Mouse (Mus musculus): Measurements from ENCODE around the gene 1700129C05Rik. TPM values are rescaled to one million over a fixed set of nuclear protein-coding genes. Genes with fewer than 3 reads are reported as not detected.

The 1700129C05Rik gene
- not detected in 2 replicates for total RNA-seq (2014; rRNA removed; ENCODE audit: low replicate concordance)
- polyA plus RNA-seq (2015; fragmentation: Nextera tagmentation; extraction: Ambion mirVana), result not detected in 2 replicates

GRCm38 (mm10) chr14:59142793-59143192 is at the start of gene 1700129C05Rik:
TSS of gene 1700129C05Rik (minus strand) at chr14:59142893.
- no peaks in the 10 kb centered on the region for H3K4me1 ChIP-seq (ENCODE audit: control insufficient read depth, insufficient read depth)
- H3K9me3 ChIP-seq (replicated peaks; ENCODE audit: control insufficient read depth, low read length), result no peaks in the 10 kb centered on the region
- H3K27me3 ChIP-seq (ENCODE audit: control insufficient read depth, insufficient read depth, low read length), result no peaks in the 10 kb centered on the region
- no peak within 1 kb of the TSS for H3K4me2 ChIP-seq (ENCODE audit: low read depth, low read length)
- no peak within 1 kb of the TSS for H3K27ac ChIP-seq (ENCODE audit: low read depth)
- no peaks in the 10 kb centered on the region for H3K36me3 ChIP-seq (replicated peaks; ENCODE audit: control insufficient read depth, insufficient read depth, low read length)
- TF ChIP-seq EP300 (IDR thresholded peaks at IDR 0.05; ENCODE audit: low read depth), result no peak
- no peak for TF ChIP-seq CTCF (IDR thresholded peaks at IDR 0.05; ENCODE audit: low read depth)
- no peak within 1 kb of the TSS for H3K9ac ChIP-seq (replicated peaks; ENCODE audit: low read depth, low read length)
- no peak within 1 kb of the TSS for H3K4me3 ChIP-seq (ENCODE audit: low read depth, low read length)
- ATAC-seq (ENCODE audit: insufficient read depth, low read depth) (no peak), DNase-seq (ENCODE audit: low spot score) (no peak)
- 89% methylated on average over 4 of the region's 4 CpGs for WGBS

- Histone ChIP-seq H3K4me2 (ENCODE audit: low read depth, low read length) (no peak overlapping the region), H3K9me3 (replicated peaks; ENCODE audit: control insufficient read depth, low read length) (no peaks in the 10 kb centered on the region), H3K36me3 (replicated peaks; ENCODE audit: control insufficient read depth, insufficient read depth, low read length) (no peaks in the 10 kb centered on the region), H3K27ac (ENCODE audit: low read depth) (no peak overlapping the region), H3K4me1 (ENCODE audit: control insufficient read depth, insufficient read depth) (no peaks in the 10 kb centered on the region), H3K27me3 (ENCODE audit: control insufficient read depth, insufficient read depth, low read length) (no peaks in the 10 kb centered on the region), H3K9ac (replicated peaks; ENCODE audit: low read depth, low read length) (no peak overlapping the region), H3K4me3 (ENCODE audit: low read depth, low read length) (no peak overlapping the region)
- DNase-seq (ENCODE audit: low spot score) (no peak), ATAC-seq (ENCODE audit: insufficient read depth, low read depth) (no peak)
- TF ChIP-seq CTCF (IDR thresholded peaks at IDR 0.05; ENCODE audit: low read depth), result no peak
- TF ChIP-seq EP300 (IDR thresholded peaks at IDR 0.05; ENCODE audit: low read depth), result no peak
- WGBS, result 79% methylated on average over 2 of the region's 2 CpGs
These were observed 43.4 kb upstream of the 1700129C05Rik start for GRCm38 (mm10) chr14:59186121-59186520.

GRCm38 (mm10) chr14:59185514-59185913 is 42.8 kb upstream of the 1700129C05Rik start:
- no peaks in the 10 kb centered on the region for H3K9me3 ChIP-seq (replicated peaks; ENCODE audit: control insufficient read depth, low read length)
- ATAC-seq (ENCODE audit: insufficient read depth, low read depth), result no peak
- no peak overlapping the region for H3K4me2 ChIP-seq (ENCODE audit: low read depth, low read length)

GRCm38 (mm10) chr14:59182732-59183131 is 40.0 kb upstream of the 1700129C05Rik start:
- no peak overlapping the region for H3K4me2 ChIP-seq (ENCODE audit: low read depth, low read length)
- WGBS, result 52% methylated on average over 2 of the region's 2 CpGs
- ATAC-seq (ENCODE audit: insufficient read depth, low read depth), result no peak
- no peak overlapping the region for H3K9ac ChIP-seq (replicated peaks; ENCODE audit: low read depth, low read length)
- no peaks in the 10 kb centered on the region for H3K4me1 ChIP-seq (ENCODE audit: control insufficient read depth, insufficient read depth)
- no peak overlapping the region for H3K27ac ChIP-seq (ENCODE audit: low read depth)
- no peaks in the 10 kb centered on the region for H3K9me3 ChIP-seq (replicated peaks; ENCODE audit: control insufficient read depth, low read length)
- H3K36me3 ChIP-seq (replicated peaks; ENCODE audit: control insufficient read depth, insufficient read depth, low read length), result no peaks in the 10 kb centered on the region
- H3K4me3 ChIP-seq (ENCODE audit: low read depth, low read length), result no peak overlapping the region
- DNase-seq (ENCODE audit: low spot score), result no peak
- TF ChIP-seq EP300 (IDR thresholded peaks at IDR 0.05; ENCODE audit: low read depth), result no peak
- no peak for TF ChIP-seq CTCF (IDR thresholded peaks at IDR 0.05; ENCODE audit: low read depth)
- no peaks in the 10 kb centered on the region for H3K27me3 ChIP-seq (ENCODE audit: control insufficient read depth, insufficient read depth, low read length)

More at GRCm38 (mm10) chr14:59185514-59185913, 42.8 kb upstream of the 1700129C05Rik start:
- H3K27me3 ChIP-seq (ENCODE audit: control insufficient read depth, insufficient read depth, low read length), result no peaks in the 10 kb centered on the region
- H3K4me3 ChIP-seq (ENCODE audit: low read depth, low read length), result no peak overlapping the region
- H3K27ac ChIP-seq (ENCODE audit: low read depth), result no peak overlapping the region
- no peaks in the 10 kb centered on the region for H3K36me3 ChIP-seq (replicated peaks; ENCODE audit: control insufficient read depth, insufficient read depth, low read length)
- H3K9ac ChIP-seq (replicated peaks; ENCODE audit: low read depth, low read length), result no peak overlapping the region
- TF ChIP-seq EP300 (IDR thresholded peaks at IDR 0.05; ENCODE audit: low read depth), result no peak
- no peak for TF ChIP-seq CTCF (IDR thresholded peaks at IDR 0.05; ENCODE audit: low read depth)
- no peak for DNase-seq (ENCODE audit: low spot score)
- H3K4me1 ChIP-seq (ENCODE audit: control insufficient read depth, insufficient read depth), result no peaks in the 10 kb centered on the region

- DNase-seq (ENCODE audit: low spot score), result no peak
- WGBS, result 94% methylated on average over 3 of the region's 3 CpGs
- Histone ChIP-seq H3K9me3 (replicated peaks; ENCODE audit: control insufficient read depth, low read length) (no peaks in the 10 kb centered on the region), H3K27ac (ENCODE audit: low read depth) (no peak within 1 kb of the TSS), H3K36me3 (replicated peaks; ENCODE audit: control insufficient read depth, insufficient read depth, low read length) (no peaks in the 10 kb centered on the region), H3K27me3 (ENCODE audit: control insufficient read depth, insufficient read depth, low read length) (no peaks in the 10 kb centered on the region), H3K9ac (replicated peaks; ENCODE audit: low read depth, low read length) (no peak within 1 kb of the TSS), H3K4me1 (ENCODE audit: control insufficient read depth, insufficient read depth) (no peaks in the 10 kb centered on the region), H3K4me3 (ENCODE audit: low read depth, low read length) (no peak within 1 kb of the TSS), H3K4me2 (ENCODE audit: low read depth, low read length) (no peak within 1 kb of the TSS)
- TF ChIP-seq CTCF (IDR thresholded peaks at IDR 0.05; ENCODE audit: low read depth) (no peak), EP300 (IDR thresholded peaks at IDR 0.05; ENCODE audit: low read depth) (no peak)
- no peak for ATAC-seq (ENCODE audit: insufficient read depth, low read depth)
These were observed 36.0 kb upstream of the 1700129C05Rik start, which contains the start of gene Gm5142 for GRCm38 (mm10) chr14:59178649-59179048. TSS of gene Gm5142 (minus strand) at chr14:59178749.

All from heart, postnatal 0 days (tissue).